Mouse (Mus musculus) urinary bladder, postnatal 10 days (tissue): ENCODE data around the gene Hemgn.

ENCODE experiments used
- DNase-seq: peaks from one replicate; pipeline ENCODE4 v3.0.0; 2022; ENCODE audit warnings: low spot score

Gene Hemgn

DNA sequence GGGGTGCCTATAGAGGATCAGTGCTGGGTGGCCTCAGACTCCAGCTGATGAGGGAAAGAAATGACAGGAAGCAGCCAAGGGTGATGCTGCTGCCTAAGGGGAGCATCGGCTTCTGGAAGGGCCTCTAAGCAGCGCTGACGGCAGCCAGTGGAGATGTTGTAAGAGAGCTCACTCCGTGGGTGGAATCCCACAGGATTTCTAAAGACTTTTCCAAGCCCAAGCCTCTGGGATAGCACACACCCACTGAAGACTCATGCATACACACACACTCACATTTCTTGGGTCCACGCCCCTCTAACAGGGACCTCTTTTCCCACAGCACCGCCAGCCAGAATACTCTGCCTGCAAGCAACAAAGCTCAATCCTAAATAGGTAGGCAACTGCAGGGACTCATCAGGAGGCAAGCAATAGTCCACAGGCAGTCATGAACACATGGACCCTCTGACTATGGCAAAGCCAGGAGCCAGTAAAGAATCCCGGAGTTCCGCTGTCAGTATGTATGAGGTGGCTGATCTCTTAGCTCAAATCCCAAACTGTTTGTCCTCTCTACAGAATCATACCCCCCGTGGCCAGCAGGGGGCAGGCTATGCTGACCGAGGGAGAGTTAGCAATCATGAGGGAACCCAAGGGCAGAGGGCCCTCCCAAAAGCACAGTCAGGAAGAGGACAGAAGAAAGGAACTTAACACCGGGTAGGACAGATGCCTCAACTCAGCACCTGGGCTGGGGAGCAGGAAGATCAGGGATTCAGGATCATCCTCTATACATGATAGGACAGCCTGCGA, 56.8 kb downstream of the Hemgn start:
- DNase-seq, result no peak

DNA sequence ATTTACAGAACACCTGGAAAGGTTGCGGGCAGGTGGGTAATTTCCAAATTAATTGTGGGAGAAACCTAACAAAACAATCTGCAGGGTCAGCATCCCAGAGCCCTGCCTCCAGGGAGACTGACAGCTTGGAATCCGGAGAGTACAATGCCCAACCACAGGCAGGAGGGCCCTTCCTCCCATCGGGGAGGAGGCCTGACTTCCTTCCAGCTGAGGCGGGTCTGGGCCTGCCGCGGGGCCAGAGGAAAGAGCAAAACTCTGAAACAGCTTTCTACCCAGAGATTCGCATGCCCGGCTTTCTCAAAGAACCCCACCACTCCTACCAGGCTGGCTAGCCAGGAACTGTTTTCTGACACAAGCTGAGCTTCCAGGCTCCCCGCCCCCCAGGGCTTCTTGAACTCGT, 60.3 kb downstream of the Hemgn start:
- no peak for DNase-seq

DNA sequence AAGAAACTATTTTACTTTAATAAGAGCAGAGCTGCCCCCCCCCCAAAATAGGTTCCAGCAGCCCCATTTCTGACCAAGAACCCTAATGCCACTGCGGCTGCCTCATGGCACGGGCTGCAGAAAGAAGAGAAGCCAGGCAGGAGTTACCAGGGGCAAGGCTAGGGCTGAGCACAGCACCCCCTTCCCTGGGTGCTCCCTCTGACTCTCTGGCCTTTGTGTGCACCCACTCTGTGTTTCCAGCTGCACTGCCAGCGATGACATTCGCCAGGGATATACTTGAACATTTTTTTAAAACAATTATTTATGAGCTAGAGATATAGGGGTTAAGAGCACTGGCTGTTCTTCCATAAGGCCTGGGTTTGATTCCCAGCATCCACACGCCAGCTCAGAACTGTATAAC, 63.8 kb downstream of the Hemgn start:
- no peak for DNase-seq

DNA sequence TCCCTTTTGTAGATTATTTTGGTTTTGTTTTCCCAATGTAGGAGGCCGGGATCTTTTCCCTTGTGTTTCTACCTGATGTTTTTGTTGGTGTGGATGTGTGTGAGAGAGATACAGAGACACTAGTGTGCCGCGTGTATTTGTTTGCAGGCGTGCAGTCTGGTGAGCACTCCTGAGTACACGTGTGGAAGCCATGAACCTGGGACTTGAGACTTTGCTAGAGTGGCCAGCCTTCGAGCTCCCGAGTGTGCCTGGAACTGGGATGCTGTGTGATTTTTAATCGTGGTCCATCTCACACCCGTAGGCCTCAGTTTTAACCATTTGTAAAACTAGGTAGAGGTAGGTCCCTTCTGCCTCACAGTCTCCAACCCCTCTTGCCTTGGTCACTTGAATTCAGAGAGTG, 64.4 kb downstream of the Hemgn start:
- no peak for DNase-seq

DNA sequence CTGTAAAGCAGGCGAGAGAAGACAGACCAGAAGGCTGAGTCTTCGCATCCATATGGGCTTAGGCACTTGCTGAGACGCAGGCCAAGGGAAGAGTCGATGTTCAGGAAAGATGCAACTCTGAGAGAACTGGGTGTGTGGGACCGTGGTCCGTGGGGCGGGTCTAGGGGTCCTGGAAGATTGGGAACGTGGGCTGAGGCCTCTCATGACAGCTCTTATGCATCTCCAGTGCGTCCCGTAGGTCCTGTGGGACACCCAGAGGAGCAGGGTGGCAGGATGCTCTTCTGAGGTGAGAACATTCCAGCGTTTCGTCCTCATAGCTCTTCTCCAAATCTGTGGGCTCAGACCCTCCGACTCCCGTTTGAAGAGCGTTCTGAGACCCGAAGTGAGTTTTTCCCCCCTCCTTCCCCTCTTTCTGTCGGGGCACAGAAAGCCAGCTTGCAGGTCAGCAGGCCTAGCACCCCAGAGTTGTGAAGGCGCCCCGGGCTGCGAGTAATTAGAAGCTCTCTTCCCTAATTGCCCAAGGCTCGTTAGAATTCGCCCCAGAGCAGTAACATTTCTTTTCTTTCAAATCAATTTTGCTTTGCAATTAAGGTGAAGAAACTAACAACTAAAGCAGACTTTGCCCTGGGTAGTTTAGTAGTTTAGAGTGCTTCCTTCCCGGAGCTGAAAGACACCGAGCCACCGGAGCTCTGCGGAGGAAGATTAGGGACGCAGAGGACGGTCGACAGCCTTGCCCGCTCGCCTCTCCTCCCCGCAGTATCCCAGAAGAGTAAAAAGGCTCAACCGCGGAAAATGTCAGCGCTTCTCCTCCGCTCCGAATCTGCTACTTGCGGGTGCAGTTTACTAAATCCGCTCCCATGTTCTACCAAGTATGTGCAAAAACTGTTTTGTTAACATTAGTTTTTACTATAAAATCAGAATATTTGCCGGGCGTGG, 65.5 kb downstream of the Hemgn start:
- DNase-seq, result no peak

DNA sequence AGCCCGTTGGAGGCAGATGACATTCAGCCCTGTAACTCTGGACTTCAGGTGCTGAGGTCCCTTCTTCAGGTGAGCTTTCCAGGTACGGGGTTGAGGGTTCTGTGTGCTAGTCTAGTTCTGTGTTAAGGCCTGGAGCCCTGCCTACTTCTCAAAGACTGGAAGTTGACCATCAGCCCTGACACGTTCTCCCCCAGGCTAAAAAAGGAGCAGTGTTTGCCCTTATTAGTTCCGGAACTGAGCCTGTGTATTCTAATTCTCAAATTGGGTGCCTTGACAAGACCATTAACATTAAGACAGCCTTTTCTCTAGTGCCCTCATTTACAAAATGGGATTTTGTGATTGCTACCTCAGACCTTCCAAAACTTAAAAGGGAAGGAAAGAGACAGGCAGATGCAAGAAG, 66.2 kb downstream of the Hemgn start:
- no peak for DNase-seq

DNA sequence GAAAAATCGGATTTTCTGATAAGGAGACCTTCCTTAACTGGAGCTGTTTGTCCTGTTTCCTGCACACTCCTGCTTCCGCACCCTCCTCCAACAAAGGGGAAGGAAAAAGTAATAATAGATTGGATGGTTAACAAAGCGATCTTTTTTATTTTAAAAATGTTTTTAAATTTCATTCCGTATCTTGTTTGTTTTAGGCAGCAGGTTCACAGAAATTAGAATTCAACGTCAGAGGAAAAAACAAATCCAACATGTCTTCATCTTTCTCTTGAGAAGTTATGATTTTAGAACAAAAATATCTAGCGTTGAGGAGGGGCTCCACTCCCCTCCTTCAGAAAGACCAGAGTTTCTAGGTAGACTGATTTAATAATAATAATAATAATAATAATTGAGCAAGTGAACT, 67.1 kb downstream of the Hemgn start:
- DNase-seq, result no peak

DNA sequence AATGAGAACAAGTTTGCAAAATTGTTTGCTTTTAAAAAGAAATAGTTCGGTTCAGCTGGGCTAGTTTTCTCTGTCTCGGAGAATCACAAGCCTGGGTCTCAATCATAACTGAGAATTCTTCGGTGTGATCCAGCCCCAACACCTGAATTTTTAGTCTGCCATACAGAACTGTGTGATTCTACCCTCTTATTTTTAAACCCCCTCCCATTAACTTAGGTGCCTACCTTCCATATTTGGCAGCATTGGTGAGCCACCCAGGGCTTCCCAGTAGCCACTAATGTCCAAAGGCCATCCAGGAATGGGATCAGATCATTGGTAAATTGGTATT, 67.6 kb downstream of the Hemgn start:
- DNase-seq, result no peak

DNA sequence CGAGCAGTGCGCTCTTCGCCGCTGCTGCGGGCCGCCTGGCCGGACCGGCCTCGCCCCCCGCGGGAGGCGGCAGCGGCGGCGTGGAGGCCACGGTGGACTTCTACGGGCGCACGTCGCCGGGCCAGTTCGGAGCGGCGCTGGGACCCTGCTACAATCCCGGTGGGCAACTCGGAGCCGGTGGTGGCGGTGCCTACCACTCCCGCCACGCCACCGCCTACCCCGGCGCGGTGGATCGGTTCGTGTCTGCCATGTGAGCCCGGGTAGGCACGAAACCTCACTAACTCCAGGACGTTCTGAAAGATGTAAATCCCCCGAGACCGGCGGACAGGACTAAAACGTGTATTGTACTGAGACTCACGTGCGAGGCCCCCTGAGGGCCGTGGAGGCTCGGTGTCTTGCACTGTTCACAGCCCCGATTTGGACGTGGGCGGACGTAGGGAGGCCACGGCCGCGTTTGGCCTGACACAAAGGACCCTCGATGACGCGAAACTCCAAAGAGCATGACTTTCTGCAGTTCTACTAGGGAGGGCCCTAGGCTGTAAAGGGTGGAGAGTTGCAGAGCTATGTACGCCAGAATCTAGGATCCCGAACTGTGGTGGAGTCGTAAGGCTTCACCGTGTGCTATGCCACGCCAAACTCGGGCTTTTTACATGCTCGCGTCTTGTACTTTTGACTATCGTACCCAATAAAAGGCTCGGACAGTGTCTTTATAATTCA, 68.1 kb downstream of the Hemgn start:
- DNase-seq, result no peak

DNA sequence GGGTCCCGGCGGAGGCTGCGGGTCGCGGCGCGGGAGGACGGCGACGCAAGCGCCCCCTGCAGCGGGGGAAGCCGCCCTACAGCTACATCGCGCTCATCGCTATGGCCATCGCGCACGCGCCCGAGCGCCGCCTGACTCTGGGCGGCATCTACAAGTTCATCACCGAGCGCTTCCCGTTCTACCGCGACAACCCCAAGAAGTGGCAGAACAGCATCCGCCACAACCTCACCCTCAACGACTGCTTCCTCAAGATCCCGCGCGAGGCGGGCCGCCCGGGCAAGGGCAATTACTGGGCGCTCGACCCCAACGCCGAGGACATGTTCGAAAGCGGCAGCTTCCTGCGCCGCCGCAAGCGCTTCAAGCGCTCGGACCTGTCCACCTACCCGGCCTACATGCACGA, 69.0 kb downstream of the Hemgn start:
- no peak for DNase-seq
